Mouse (Mus musculus) limb, embryonic 11.5 days (tissue): ENCODE data around the gene Wbp4. TPM values are rescaled to one million over a fixed set of nuclear protein-coding genes. Genes with fewer than 3 reads are reported as not detected.
"Not testable (repeated sequence)": the region's sequence is repeated elsewhere in the genome, so short reads cannot be mapped to it uniquely, and the experiment has no call there.

Experiments
- ATAC-seq: fragments of 200-750 bp; cut with Nextera tagmentation; 2 replicates; pipeline ENCODE4 v1.8.0; 2017; ENCODE audit warnings: low read depth; ENCODE audit not compliant: insufficient number of reproducible peaks, low FRiP score, low TSS enrichment
- DNase-seq: peaks from one replicate; pipeline ENCODE4 v3.0.0-alpha.2; 2015; ENCODE audit warnings: low spot score
- H3K27ac ChIP-seq: fragments of 300-500 bp; sonication (generic); replicated peaks from 2 replicates; pipeline ENCODE4 v1.5.1; 2014; ENCODE audit warnings: low read depth, mild to moderate bottlenecking, low read length
- H3K27me3 ChIP-seq: fragments of 300-500 bp; sonication (generic); 2 replicates; pipeline ENCODE4 v1.6.1; 2014; ENCODE audit warnings: mild to moderate bottlenecking, low read length, mixed read lengths; ENCODE audit not compliant: control insufficient read depth, insufficient read depth
- H3K36me3 ChIP-seq: fragments of 300-500 bp; sonication (generic); 2 replicates; pipeline ENCODE4 v1.6.1; 2014; ENCODE audit warnings: mild to moderate bottlenecking, low read length, moderate library complexity, mixed read lengths; ENCODE audit not compliant: control insufficient read depth, insufficient read depth
- H3K4me1 ChIP-seq: fragments of 300-500 bp; sonication (generic); 2 replicates; pipeline ENCODE4 v1.6.1; 2014; ENCODE audit warnings: low read length, mixed read lengths; ENCODE audit not compliant: control insufficient read depth, insufficient read depth
- H3K4me2 ChIP-seq: fragments of 300-500 bp; sonication (generic); 2 replicates; pipeline ENCODE4 v1.6.1; 2014; ENCODE audit warnings: low read depth, mild to moderate bottlenecking, moderate library complexity; ENCODE audit not compliant: severe bottlenecking
- H3K4me3 ChIP-seq: fragments of 300-500 bp; sonication (generic); 2 replicates; pipeline ENCODE4 v1.5.1; 2014; ENCODE audit warnings: low read depth, low read length
- H3K9ac ChIP-seq: fragments of 300-500 bp; sonication (generic); 2 replicates; pipeline ENCODE4 v1.6.1; 2014; ENCODE audit warnings: mild to moderate bottlenecking, low read length
- H3K9me3 ChIP-seq: fragments of 300-500 bp; sonication (generic); 2 replicates; pipeline ENCODE4 v1.6.1; 2016; ENCODE audit warnings: low read length; ENCODE audit not compliant: control insufficient read depth
- WGBS: fragments of 180-500 bp; shearing (Covaris S2); extraction: QIAGEN DNeasy Blood & Tissue Kit; methylation state at CpG from one replicate; pipeline ENCODE4 v1.1.7; 2014; 5-methylcytosine and 5-hydroxymethylcytosine counted together
- polyA plus RNA-seq: library from polyadenylated mRNA; unstranded; fragments of >200 nt; fragmentation: Nextera tagmentation; extraction: Ambion mirVana; gene quantifications from 2 replicates; pipeline ENCODE4 v1.2.1, GENCODE M21; 2014

Gene Wbp4
- 58.9 and 59.4 TPM in 2 replicates for polyA plus RNA-seq

DNA sequence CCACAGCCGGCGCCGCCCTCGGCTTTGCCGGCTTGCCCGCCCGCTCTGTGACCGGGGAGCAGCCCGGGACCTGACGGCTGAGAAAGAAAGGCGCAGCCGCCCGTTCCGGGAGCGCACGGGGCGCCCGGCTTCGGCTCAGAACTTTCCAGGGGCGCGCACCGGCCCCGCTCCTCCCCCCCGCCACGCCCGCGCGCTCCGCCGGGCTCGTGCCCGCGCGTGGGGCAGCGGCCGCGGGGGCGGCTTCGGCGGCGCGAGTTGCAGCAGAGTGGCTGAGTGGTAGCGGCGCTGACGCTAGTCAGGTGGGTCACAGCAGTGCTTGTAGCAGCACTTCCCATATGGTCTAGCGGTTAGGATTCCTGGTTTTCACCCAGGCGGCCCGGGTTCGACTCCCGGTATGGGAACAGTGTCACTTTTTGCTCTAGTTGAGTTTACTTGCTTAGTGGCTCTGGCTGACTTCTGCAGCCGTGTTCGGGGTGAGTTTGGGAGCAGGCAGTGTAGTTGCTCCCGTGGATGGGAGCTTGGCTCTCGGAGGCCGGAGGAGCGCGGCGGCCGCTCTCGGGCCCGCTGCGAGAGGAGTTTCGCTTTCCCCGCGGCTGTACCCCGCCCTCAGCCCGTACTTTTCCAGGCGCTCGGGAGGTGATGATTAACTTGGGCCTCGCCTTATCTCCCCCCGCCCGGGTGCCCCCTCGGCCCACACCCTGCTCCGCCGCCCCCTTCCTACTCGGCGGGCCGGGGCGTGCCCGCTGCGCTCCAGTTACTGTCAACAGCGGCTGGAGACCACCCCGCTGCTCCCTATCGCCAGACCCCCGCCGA is at the start of gene Wbp4:
TSS of gene Wbp4 (minus strand) at position 182 of the 813 bp plus-strand sequence.
- H3K36me3 ChIP-seq: peaks cover 6% of the 10 kb centered on the region; the same call in 1 of the 2 replicates
- H3K4me2 ChIP-seq: peak within 1 kb of the TSS; percentile 66
- H3K9ac ChIP-seq: peak within 1 kb of the TSS; percentile 98
- peak; percentile 99 for DNase-seq
- peak; percentile 91 for ATAC-seq
- under 1% methylated on average over 76 of the region's 86 CpGs for WGBS
- H3K9me3 ChIP-seq: no peaks in the 10 kb centered on the region
- H3K4me3 ChIP-seq: peak within 1 kb of the TSS; percentile 85
- H3K27me3 ChIP-seq: no peaks in the 10 kb centered on the region
- H3K4me1 ChIP-seq: peaks cover 18% of the 10 kb centered on the region
- peak within 1 kb of the TSS; percentile 99 for H3K27ac ChIP-seq

DNA sequence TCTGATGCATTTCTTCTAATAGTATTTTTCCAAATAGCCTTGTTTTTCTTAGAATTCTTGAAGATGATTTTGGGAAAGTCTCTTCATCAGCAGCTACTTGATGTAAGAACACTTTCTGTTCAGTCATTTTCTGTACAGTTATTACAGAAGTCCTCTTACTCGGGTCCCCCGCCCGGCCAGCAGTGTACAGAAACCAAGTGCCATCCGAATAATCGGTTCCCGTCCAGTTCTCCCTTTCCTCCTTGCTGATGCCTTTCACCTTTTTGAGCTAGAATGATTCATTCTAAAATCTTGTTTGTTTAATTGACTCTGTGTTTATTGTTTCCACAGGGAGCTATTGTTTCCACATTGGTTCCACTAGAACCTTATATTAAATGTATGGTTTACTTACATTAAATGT is 49.4 kb upstream of the Wbp4 start:
- Histone ChIP-seq H3K4me3 (no peak overlapping the region), H3K9me3 (no peaks in the 10 kb centered on the region), H3K27me3 (no peaks in the 10 kb centered on the region), H3K4me1 (no peaks in the 10 kb centered on the region), H3K36me3 (no peaks in the 10 kb centered on the region), H3K4me2 (no peak overlapping the region), H3K9ac (no peak overlapping the region), H3K27ac (no peak overlapping the region)
- ATAC-seq (no peak), DNase-seq (no peak)
- WGBS: 93% methylated on average over 6 of the region's 6 CpGs

DNA sequence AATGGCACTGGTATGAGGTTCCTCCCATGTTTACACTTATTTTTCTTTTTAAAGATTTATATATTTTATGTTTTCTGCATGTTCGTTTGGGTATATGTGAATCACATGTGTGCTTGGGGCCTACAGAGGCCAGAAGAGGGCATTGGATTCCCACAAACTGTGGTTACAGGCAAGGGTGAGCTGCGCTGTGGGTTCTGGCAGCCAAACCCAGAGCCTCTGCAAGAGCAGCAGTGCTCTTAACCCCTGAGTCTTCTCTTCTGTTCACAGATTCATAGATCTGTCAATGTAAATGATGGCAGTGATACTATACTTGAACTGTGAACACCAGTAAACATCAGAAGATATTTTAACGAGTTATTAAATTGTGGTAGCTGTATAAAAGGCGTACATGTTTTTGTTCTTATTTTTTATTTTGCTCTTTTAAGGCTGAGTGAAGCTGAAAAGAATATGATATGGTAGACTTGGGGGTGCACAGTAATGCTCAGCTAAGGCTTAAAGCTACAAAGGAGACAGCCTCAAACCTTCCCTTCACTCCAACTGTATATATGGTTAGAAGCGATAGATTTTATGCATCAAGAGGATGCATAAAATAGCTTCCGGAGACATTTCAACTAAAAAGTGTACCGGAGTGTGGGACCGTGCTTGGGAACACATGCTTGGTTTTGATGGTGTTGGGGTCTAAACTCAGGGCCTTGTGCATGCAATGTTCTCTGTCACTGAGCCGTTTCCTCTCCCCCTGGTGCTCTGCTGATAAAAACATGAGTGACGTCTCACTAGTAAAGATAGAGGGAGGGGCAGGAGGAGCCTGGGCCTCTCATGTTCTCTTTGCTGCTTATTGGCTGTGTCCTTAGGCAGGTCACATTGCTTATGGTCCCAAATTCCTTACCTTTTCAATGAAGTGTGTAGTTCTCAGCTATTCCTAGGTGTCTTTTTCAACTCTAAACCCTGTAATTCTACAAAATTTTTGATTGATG is 48.5 kb upstream of the Wbp4 start:
- ATAC-seq: no peak
- Histone ChIP-seq H3K27me3 (no peaks in the 10 kb centered on the region), H3K4me2 (no peak overlapping the region), H3K4me1 (no peaks in the 10 kb centered on the region), H3K9ac (no peak overlapping the region), H3K4me3 (no peak overlapping the region), H3K9me3 (no peaks in the 10 kb centered on the region), H3K27ac (no peak overlapping the region), H3K36me3 (no peaks in the 10 kb centered on the region)
- no peak for DNase-seq
- 83% methylated on average over 10 of the region's 10 CpGs for WGBS

DNA sequence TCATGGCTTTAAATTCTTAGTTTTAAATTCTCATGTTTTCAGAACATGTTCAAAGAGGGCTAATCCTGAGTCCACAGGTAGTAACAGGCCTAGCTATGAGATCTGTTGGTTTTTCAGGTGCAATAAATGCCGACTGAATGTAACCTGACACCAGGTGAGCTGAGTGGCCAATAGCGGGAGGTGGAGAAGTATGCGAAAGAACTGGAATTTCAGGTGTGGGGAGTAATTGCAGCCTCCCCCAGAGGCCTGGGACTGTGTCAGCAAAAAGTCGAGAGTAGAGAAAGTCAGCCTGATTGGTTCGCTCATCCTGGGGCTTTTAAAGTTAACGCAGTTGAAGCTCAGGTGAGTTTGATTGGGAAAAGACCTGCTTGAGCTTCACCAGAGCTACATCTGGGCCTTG is 46.4 kb upstream of the Wbp4 start:
- no peaks in the 10 kb centered on the region for H3K36me3 ChIP-seq
- no peak overlapping the region for H3K4me3 ChIP-seq
- ATAC-seq (no peak), DNase-seq (no peak)
- no peaks in the 10 kb centered on the region for H3K27me3 ChIP-seq
- 43% methylated on average over 6 of the region's 6 CpGs for WGBS
- no peak overlapping the region for H3K9ac ChIP-seq
- no peaks in the 10 kb centered on the region for H3K4me1 ChIP-seq
- no peak overlapping the region for H3K27ac ChIP-seq
- no peak overlapping the region for H3K4me2 ChIP-seq
- no peaks in the 10 kb centered on the region for H3K9me3 ChIP-seq

- WGBS: 89% methylated on average over 12 of the region's 12 CpGs
- H3K9ac ChIP-seq, H3K27me3 ChIP-seq, H3K4me3 ChIP-seq, H3K4me2 ChIP-seq, H3K9me3 ChIP-seq, H3K27ac ChIP-seq, ATAC-seq, H3K4me1 ChIP-seq, DNase-seq, H3K36me3 ChIP-seq: not testable (repeated sequence)
Measured at GRCm38 (mm10) chr14:79526106-79526505, 44.8 kb upstream of the Wbp4 start.

GRCm38 (mm10) chr14:79522387-79522786 is 41.1 kb upstream of the Wbp4 start:
- H3K9ac ChIP-seq: no peak overlapping the region
- no peaks in the 10 kb centered on the region; the same call in 1 of the 2 replicates for H3K4me1 ChIP-seq
- no peaks in the 10 kb centered on the region for H3K36me3 ChIP-seq
- H3K4me2 ChIP-seq: no peak overlapping the region
- DNase-seq (no peak), ATAC-seq (no peak)
- no peaks in the 10 kb centered on the region for H3K27me3 ChIP-seq
- no peaks in the 10 kb centered on the region for H3K9me3 ChIP-seq
- 85% methylated on average over 9 of the region's 9 CpGs for WGBS
- H3K4me3 ChIP-seq: no peak overlapping the region
- H3K27ac ChIP-seq: no peak overlapping the region

- DNase-seq (no peak), ATAC-seq (no peak)
- 75% methylated on average over 6 of the region's 6 CpGs for WGBS
- Histone ChIP-seq H3K4me2 (no peak overlapping the region), H3K36me3 (no peaks in the 10 kb centered on the region), H3K4me3 (no peak overlapping the region), H3K27me3 (no peaks in the 10 kb centered on the region), H3K9ac (no peak overlapping the region), H3K4me1 (no peaks in the 10 kb centered on the region; the same call in 1 of the 2 replicates), H3K27ac (no peak overlapping the region), H3K9me3 (no peaks in the 10 kb centered on the region)
Measured at GRCm38 (mm10) chr14:79521471-79522117, 40.3 kb upstream of the Wbp4 start.

DNA sequence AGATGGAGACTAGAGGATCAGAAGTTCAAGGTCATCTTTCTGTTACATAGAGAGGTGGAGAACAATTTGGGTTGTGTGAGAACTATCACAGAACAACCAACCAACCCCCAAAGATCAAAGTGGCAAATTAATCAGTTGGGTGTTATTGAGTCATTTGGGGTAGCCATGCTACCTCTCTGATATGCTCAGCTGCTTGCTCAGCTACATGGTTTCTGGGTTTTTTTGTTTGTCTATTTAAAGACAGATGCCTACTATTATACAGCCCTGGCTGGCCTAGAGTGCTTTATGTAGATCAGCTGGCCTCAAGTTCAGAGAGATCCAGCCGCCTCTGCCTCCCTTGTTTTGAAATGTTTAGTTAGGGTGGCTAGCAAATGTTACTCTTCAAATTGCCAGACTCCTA is 39.7 kb upstream of the Wbp4 start:
- H3K27ac ChIP-seq: no peak overlapping the region
- no peak for DNase-seq
- ATAC-seq: no peak
- WGBS: 75% methylated on average over 1 of the region's 1 CpGs
- no peaks in the 10 kb centered on the region for H3K9me3 ChIP-seq
- no peaks in the 10 kb centered on the region for H3K36me3 ChIP-seq
- H3K4me3 ChIP-seq: no peak overlapping the region
- no peaks in the 10 kb centered on the region; the same call in 1 of the 2 replicates for H3K4me1 ChIP-seq
- no peaks in the 10 kb centered on the region for H3K27me3 ChIP-seq
- no peak overlapping the region for H3K9ac ChIP-seq
- H3K4me2 ChIP-seq: no peak overlapping the region
